Mouse (Mus musculus) stomach, embryonic 15.5 days (tissue): Measurements from ENCODE around the gene D17H6S53E. TPM values are rescaled to one million over a fixed set of nuclear protein-coding genes. Genes with fewer than 3 reads are reported as not detected.

ENCODE experiments used
- ATAC-seq: fragments of 200-750 bp; cut with Nextera tagmentation; 2 replicates; pipeline ENCODE4 v1.8.0; 2017; ENCODE audit warnings: low read depth, moderate number of reproducible peaks, moderate TSS enrichment; ENCODE audit not compliant: insufficient read depth, low FRiP score
- H3K27ac ChIP-seq: fragments of 300-500 bp; sonication (generic); 2 replicates; pipeline ENCODE4 v1.5.1; 2015; ENCODE audit warnings: mild to moderate bottlenecking, inconsistent platforms
- H3K27me3 ChIP-seq: fragments of 300-500 bp; sonication (generic); replicated peaks from 2 replicates; pipeline ENCODE4 v1.6.1; 2015; ENCODE audit warnings: inconsistent platforms
- H3K36me3 ChIP-seq: fragments of 300-500 bp; sonication (generic); 2 replicates; pipeline ENCODE4 v1.6.1; 2015; ENCODE audit warnings: inconsistent platforms
- H3K4me1 ChIP-seq: fragments of 300-500 bp; sonication (generic); 2 replicates; pipeline ENCODE4 v1.6.1; 2015; ENCODE audit warnings: inconsistent platforms
- H3K4me2 ChIP-seq: fragments of 300-500 bp; sonication (generic); 2 replicates; pipeline ENCODE4 v1.6.1; 2015; ENCODE audit warnings: mild to moderate bottlenecking, inconsistent platforms
- H3K4me3 ChIP-seq: fragments of 300-500 bp; sonication (generic); replicated peaks from 2 replicates; pipeline ENCODE4 v1.5.1; 2015; ENCODE audit warnings: inconsistent platforms
- H3K9ac ChIP-seq: fragments of 300-500 bp; sonication (generic); 2 replicates; pipeline ENCODE4 v1.6.1; 2015; ENCODE audit warnings: inconsistent platforms
- H3K9me3 ChIP-seq: fragments of 300-500 bp; sonication (generic); 2 replicates; pipeline ENCODE4 v1.6.1; 2016; ENCODE audit warnings: inconsistent platforms
- WGBS: fragments of 180-500 bp; shearing (Covaris S2); methylation state at CpG from one replicate; pipeline ENCODE4 v1.1.7; 2015; 5-methylcytosine and 5-hydroxymethylcytosine counted together
- polyA plus RNA-seq: library from polyadenylated mRNA; unstranded; fragments of >200 nt; fragmentation: Nextera tagmentation; extraction: Ambion mirVana; gene quantifications from 2 replicates; pipeline ENCODE4 v1.2.1, GENCODE M21; 2015

The D17H6S53E gene
- polyA plus RNA-seq, 1 experiment from 2014 or later = 12.2 TPM

- Histone ChIP-seq H3K9me3 (no peaks in the 10 kb centered on the region), H3K36me3 (peaks cover 58% of the 10 kb centered on the region), H3K9ac (no peak overlapping the region), H3K4me1 (peaks cover 8% of the 10 kb centered on the region; the same call in 1 of the 2 replicates), H3K4me2 (no peak overlapping the region), H3K4me3 (no peak overlapping the region), H3K27ac (no peak overlapping the region), H3K27me3 (no peaks in the 10 kb centered on the region)
- WGBS = 92% methylated on average over 3 of the region's 3 CpGs
- no peak for ATAC-seq
These were observed 13.1 kb downstream of the D17H6S53E start for GRCm38 (mm10) chr17:35139269-35139668.

GRCm38 (mm10) chr17:35140490-35140996, 14.4 kb downstream of the D17H6S53E start:
- peaks cover 8% of the 10 kb centered on the region; the same call in 1 of the 2 replicates for H3K4me1 ChIP-seq
- no peak for ATAC-seq
- no peak overlapping the region for H3K9ac ChIP-seq
- H3K4me2 ChIP-seq = no peak overlapping the region
- no peak overlapping the region for H3K27ac ChIP-seq
- H3K27me3 ChIP-seq = no peaks in the 10 kb centered on the region
- H3K4me3 ChIP-seq = no peak overlapping the region
- 75% methylated on average over 16 of the region's 16 CpGs for WGBS
- no peaks in the 10 kb centered on the region for H3K9me3 ChIP-seq
- H3K36me3 ChIP-seq = peaks cover 70% of the 10 kb centered on the region

- H3K9me3 ChIP-seq = no peaks in the 10 kb centered on the region
- 92% methylated on average over 6 of the region's 6 CpGs for WGBS
These were observed 15.8 kb downstream of the D17H6S53E start for GRCm38 (mm10) chr17:35141971-35142370.

GRCm38 (mm10) chr17:35146139-35146538, 20.0 kb downstream of the D17H6S53E start:
- no peaks in the 10 kb centered on the region for H3K27me3 ChIP-seq
- no peak for ATAC-seq
- no peak overlapping the region for H3K27ac ChIP-seq
- no peak overlapping the region for H3K9ac ChIP-seq
- peaks cover 89% of the 10 kb centered on the region for H3K36me3 ChIP-seq
- no peaks in the 10 kb centered on the region for H3K4me1 ChIP-seq
- H3K4me3 ChIP-seq = no peak overlapping the region
- 82% methylated on average over 5 of the region's 5 CpGs for WGBS
- no peaks in the 10 kb centered on the region for H3K9me3 ChIP-seq
- no peak overlapping the region for H3K4me2 ChIP-seq

More at GRCm38 (mm10) chr17:35141971-35142370, 15.8 kb downstream of the D17H6S53E start:
- ATAC-seq = no peak
- H3K27me3 ChIP-seq = no peaks in the 10 kb centered on the region
- no peaks in the 10 kb centered on the region for H3K4me1 ChIP-seq
- no peak overlapping the region for H3K4me3 ChIP-seq
- H3K27ac ChIP-seq = no peak overlapping the region
- peaks cover 83% of the 10 kb centered on the region for H3K36me3 ChIP-seq
- no peak overlapping the region for H3K9ac ChIP-seq
- no peak overlapping the region for H3K4me2 ChIP-seq

- H3K27me3 ChIP-seq = no peaks in the 10 kb centered on the region
- H3K4me2 ChIP-seq = no peak overlapping the region
- 59% methylated on average over 3 of the region's 3 CpGs for WGBS
- peaks cover 88% of the 10 kb centered on the region for H3K36me3 ChIP-seq
- no peak overlapping the region for H3K9ac ChIP-seq
- H3K27ac ChIP-seq = no peak overlapping the region
- ATAC-seq = no peak
- H3K4me1 ChIP-seq = no peaks in the 10 kb centered on the region
- H3K4me3 ChIP-seq = no peak overlapping the region
- H3K9me3 ChIP-seq = no peaks in the 10 kb centered on the region
These were observed 21.2 kb downstream of the D17H6S53E start for GRCm38 (mm10) chr17:35147348-35147747.

GRCm38 (mm10) chr17:35147922-35148639, 21.9 kb downstream of the D17H6S53E start:
- no peak overlapping the region for H3K27ac ChIP-seq
- no peaks in the 10 kb centered on the region for H3K27me3 ChIP-seq
- no peaks in the 10 kb centered on the region for H3K9me3 ChIP-seq
- H3K4me2 ChIP-seq = no peak overlapping the region
- H3K4me3 ChIP-seq = no peak overlapping the region
- H3K9ac ChIP-seq = no peak overlapping the region
- peaks cover 88% of the 10 kb centered on the region for H3K36me3 ChIP-seq
- WGBS = 68% methylated on average over 5 of the region's 5 CpGs
- H3K4me1 ChIP-seq = no peaks in the 10 kb centered on the region
- no peak for ATAC-seq

- H3K9ac ChIP-seq = no peak overlapping the region
- WGBS = 88% methylated on average over 4 of the region's 4 CpGs
- no peak overlapping the region for H3K4me3 ChIP-seq
- H3K4me2 ChIP-seq = no peak overlapping the region
- no peaks in the 10 kb centered on the region for H3K4me1 ChIP-seq
- no peaks in the 10 kb centered on the region for H3K27me3 ChIP-seq
- ATAC-seq = no peak
- no peaks in the 10 kb centered on the region for H3K9me3 ChIP-seq
- no peak overlapping the region for H3K27ac ChIP-seq
- peaks cover 90% of the 10 kb centered on the region for H3K36me3 ChIP-seq
These were observed 25.9 kb downstream of the D17H6S53E start for GRCm38 (mm10) chr17:35152121-35152520.

- ATAC-seq = no peak
- H3K27me3 ChIP-seq = no peaks in the 10 kb centered on the region
- no peaks in the 10 kb centered on the region for H3K4me1 ChIP-seq
- H3K9me3 ChIP-seq = no peaks in the 10 kb centered on the region
- no peak overlapping the region for H3K4me2 ChIP-seq
- H3K36me3 ChIP-seq = peaks cover 94% of the 10 kb centered on the region
- no peak overlapping the region for H3K4me3 ChIP-seq
- H3K9ac ChIP-seq = no peak overlapping the region
- no peak overlapping the region for H3K27ac ChIP-seq
- 90% methylated on average over 9 of the region's 9 CpGs for WGBS
These were observed 26.9 kb downstream of the D17H6S53E start for GRCm38 (mm10) chr17:35153077-35153476.

- Histone ChIP-seq H3K4me2 (no peak overlapping the region), H3K27me3 (no peaks in the 10 kb centered on the region), H3K27ac (no peak overlapping the region), H3K9me3 (no peaks in the 10 kb centered on the region), H3K4me3 (no peak overlapping the region), H3K36me3 (peaks cover 95% of the 10 kb centered on the region), H3K9ac (no peak overlapping the region), H3K4me1 (no peaks in the 10 kb centered on the region)
- ATAC-seq = no peak
- 73% methylated on average over 4 of the region's 4 CpGs for WGBS
These were observed 27.8 kb downstream of the D17H6S53E start for GRCm38 (mm10) chr17:35153931-35154330.

GRCm38 (mm10) chr17:35154616-35155015, 28.4 kb downstream of the D17H6S53E start:
- Histone ChIP-seq H3K4me1 (no peaks in the 10 kb centered on the region), H3K27me3 (no peaks in the 10 kb centered on the region), H3K4me3 (no peak overlapping the region), H3K36me3 (peaks cover 96% of the 10 kb centered on the region), H3K27ac (no peak overlapping the region), H3K9ac (no peak overlapping the region), H3K4me2 (no peak overlapping the region), H3K9me3 (no peaks in the 10 kb centered on the region)
- 79% methylated on average over 7 of the region's 7 CpGs for WGBS
- no peak for ATAC-seq

GRCm38 (mm10) chr17:35155451-35155850, 29.3 kb downstream of the D17H6S53E start:
- no peak overlapping the region for H3K27ac ChIP-seq
- H3K4me1 ChIP-seq = no peaks in the 10 kb centered on the region
- WGBS = 85% methylated on average over 12 of the region's 12 CpGs
- ATAC-seq = no peak
- H3K9ac ChIP-seq = no peak overlapping the region
- peaks cover 96% of the 10 kb centered on the region for H3K36me3 ChIP-seq
- no peaks in the 10 kb centered on the region for H3K9me3 ChIP-seq
- no peak overlapping the region for H3K4me3 ChIP-seq
- H3K4me2 ChIP-seq = no peak overlapping the region
- H3K27me3 ChIP-seq = no peaks in the 10 kb centered on the region

- Histone ChIP-seq H3K9me3 (no peaks in the 10 kb centered on the region), H3K27ac (no peak overlapping the region), H3K9ac (no peak overlapping the region), H3K4me2 (no peak overlapping the region), H3K36me3 (peaks cover 97% of the 10 kb centered on the region), H3K4me1 (no peaks in the 10 kb centered on the region), H3K4me3 (no peak overlapping the region), H3K27me3 (no peaks in the 10 kb centered on the region)
- no peak for ATAC-seq
- 87% methylated on average over 33 of the region's 33 CpGs for WGBS
These were observed 30.5 kb downstream of the D17H6S53E start for GRCm38 (mm10) chr17:35156461-35157200.
